Mouse (Mus musculus) heart, adult 9 months (tissue): ENCODE measurements around the gene Ctu1.
A peak's percentile ranks its signal among the peaks of the same experiment; 100 is the strongest.
"Not testable (repeated sequence)": the region's sequence is repeated elsewhere in the genome, so short reads cannot be mapped to it uniquely, and the experiment has no call there.

ENCODE experiments used
- DNase-seq, 2 experiments: peaks; one replicate each; pipeline ENCODE4 v3.0.0; 2022; ENCODE audit warnings: low spot score in 2 of 2

Ctu1 gene

DNA sequence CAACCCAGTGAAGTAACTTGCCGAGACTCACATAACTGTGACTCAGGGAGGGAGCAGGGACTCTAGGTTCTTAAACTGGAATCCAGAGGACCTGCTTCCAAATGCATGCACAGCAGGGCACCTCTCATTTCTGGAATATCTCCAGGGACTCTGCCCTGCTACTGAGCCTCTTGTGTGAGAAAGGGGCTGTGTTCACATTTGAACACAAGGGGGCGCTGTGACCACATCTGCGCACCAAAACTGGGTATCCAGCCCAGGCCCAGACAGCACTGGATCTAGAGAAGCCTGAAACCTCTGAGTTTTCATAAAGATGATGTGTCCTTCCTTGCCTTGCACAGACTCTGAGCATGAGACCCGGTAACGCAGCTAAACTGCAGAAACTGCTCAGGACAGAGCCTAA, 9.1 kb downstream of the Ctu1 start:
- peak; percentile 36 to 40 for DNase-seq

DNA sequence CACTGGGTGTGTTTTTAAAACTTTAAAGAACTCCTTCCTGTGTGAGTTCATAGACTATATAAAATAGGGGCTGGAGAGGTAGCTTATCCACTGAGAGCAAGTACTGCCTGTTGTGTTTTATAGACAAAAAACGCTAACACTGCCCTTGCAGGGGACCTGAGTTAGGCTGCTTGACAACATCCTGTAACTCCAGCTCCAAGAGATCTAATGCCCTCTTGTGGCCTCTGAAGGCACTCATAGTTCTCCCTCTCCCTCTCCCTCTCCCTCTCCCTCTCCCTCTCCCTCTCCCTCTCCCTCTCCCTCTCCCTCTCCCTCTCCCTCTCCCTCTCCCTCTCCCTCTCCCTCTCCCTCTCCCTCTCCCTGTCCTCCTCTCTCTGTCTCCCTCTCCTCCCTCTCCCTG, 10.7 kb downstream of the Ctu1 start:
- DNase-seq: not testable (repeated sequence)

DNA sequence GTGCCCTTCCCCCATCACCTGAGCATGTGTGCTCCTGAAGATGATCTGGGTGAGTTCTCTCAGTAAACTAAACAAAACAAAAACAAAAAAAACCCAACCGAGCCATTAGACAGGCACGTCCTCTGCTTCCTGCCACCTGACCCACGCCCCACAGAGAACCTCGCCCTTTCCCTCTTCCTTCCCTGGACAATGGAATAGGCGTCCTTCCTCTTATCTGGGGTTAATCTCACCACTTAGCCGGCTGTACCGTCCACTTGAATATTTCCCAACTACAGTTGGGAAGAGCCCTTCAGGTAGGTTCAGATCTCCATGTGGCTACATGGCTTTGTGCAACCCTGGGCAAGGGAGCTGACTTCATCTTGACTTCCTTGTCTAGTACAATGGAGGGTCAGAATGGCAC, 13.3 kb downstream of the Ctu1 start:
- peak; percentile 18 to 47 for DNase-seq

DNA sequence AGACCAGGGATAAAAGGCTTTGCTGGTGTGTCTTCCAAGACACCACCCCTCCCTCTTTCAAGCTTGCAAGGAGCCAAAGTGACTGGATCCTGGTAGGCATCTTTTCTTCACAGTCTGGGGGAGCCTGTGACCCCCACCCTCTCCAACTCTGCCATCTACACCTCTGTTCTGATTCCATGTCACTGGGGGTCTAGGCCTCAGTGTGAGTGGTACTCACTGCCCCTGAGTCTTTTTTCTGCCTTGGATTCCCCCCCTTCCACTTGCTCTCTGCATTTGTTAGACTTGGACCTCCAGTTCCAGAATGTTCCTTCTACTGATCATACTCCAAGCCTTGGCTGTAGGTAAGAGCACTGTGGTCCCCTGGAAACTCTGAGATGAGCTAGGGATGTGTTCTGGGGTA, 18.3 kb downstream of the Ctu1 start, which contains the start of gene Klk14:
Klk14 (plus strand) TSS at position 301 of the 400 bp plus-strand sequence.
- DNase-seq: no peak

- DNase-seq: no peak
Observed at GRCm38 (mm10) chr7:43710031-43710430, 38.2 kb downstream of the Ctu1 start.

DNA sequence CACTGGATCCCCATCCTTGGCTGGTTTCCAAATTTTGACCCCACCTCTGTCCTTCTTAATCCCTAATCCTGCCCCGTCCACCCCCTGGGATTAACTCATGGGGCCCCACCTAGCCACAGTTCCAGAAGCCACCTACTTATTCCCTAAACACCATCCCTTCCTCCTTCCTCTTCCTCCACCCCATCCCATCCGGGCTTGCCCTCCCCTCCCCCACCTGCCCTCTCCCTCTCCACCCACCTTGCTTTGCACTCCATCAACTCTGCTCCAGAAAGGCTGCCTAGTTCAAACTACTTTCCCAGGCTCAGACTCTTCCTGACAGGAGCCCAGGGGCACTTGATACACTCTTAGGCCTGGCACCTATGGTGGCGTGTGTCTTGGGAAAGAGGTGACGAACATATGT, 40.5 kb downstream of the Ctu1 start, which contains the start of gene Klk13:
Klk13 (plus strand) TSS at position 301 of the 400 bp plus-strand sequence.
- DNase-seq: no peak

DNA sequence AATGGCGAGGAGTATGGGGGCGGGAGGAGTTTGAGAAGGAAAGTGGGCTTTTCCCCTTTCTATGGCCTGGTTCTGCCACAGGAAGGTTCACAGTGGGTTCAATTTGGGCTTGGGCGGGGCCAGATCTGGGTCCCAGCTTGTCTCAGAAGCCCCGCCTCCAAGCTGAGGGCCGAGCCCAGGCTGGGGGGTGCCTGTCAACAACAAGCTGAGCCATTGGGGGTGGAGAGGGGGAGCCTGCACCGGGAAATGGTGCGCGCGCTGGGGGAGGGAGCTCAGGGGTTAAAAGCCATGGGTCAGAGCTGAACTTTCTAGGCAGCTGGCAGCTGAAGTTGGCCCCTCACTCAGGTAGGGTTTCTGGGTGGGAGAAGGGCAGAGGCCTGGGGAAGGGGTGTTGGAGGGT, 41.1 kb downstream of the Ctu1 start:
- no peak for DNase-seq

- DNase-seq: no peak
Observed at GRCm38 (mm10) chr7:43713741-43714351, 42.0 kb downstream of the Ctu1 start.
